Mouse (Mus musculus) bone marrow, adult 2 months (tissue): ENCODE data around the gene Socs2.

ENCODE experiments used
- CTCF ChIP-seq: fragments of 200-500 bp; IDR thresholded peaks from 2 replicates; pipeline ENCODE4 v1.5.1; 2011; ENCODE audit warnings: low read length, control low read depth; ENCODE audit not compliant: control insufficient read depth, insufficient read depth
- POLR2A ChIP-seq: fragments of 200-500 bp; IDR thresholded peaks from 2 replicates; pipeline ENCODE4 v1.6.1; 2011; ENCODE audit warnings: low read depth, mild to moderate bottlenecking, control low read depth, low read length, borderline replicate concordance; ENCODE audit not compliant: control insufficient read depth

GRCm38 (mm10) chr10:95347776-95348175, 69.2 kb downstream of the Socs2 start:
- TF ChIP-seq CTCF (no peak), POLR2A (no peak)
